Mouse (Mus musculus) G1E-ER4 (cell line): Measurements from ENCODE around the gene Hoxd10. TPM values are rescaled to one million over a fixed set of nuclear protein-coding genes. Genes with fewer than 3 reads are reported as not detected.

Experiments used
- GATA1 ChIP-seq: IDR thresholded peaks from one replicate; pipeline ENCODE4 v1.8.0; 2012; ENCODE audit warnings: low read length, inconsistent platforms
- polyA plus RNA-seq: library from polyadenylated mRNA; stranded (reverse); fragments of >175 nt; gene quantifications from 2 replicates; pipeline ENCODE4 v1.2.3, GENCODE M21; 2012

Hoxd10 gene
- polyA plus RNA-seq, 1 experiment, result not detected

DNA sequence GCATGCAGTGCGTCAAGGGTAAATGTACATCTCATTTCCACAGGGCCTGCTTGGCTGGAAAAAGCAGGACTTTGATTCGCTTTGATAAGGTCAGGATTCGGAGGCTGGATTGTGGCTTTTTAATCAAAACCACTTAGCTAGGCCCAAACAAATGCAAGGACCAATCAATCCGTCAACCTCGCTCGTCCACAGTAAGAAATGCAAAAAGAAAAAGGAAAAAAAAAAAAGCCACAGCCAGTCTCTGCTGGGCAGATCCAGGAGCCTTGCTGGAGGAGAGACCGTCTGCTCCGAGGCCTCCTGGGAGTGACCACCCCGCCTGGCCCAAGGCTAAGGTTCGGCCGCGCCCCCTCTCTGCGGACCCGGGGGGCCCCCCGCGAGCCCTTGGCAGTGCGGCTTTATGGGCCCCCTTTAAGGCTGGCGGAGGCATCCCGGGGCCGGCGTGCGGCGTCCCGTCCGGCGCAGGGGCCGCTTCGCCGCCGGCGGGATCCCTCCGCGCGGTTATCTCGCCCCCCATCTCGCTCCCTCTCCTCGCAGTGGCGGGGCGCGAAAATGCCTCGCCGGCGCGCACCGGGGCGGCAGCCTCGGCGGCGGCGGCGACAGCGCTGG lies 12.8 kb downstream of the Hoxd10 start, which contains the start of gene Hoxd8:
Gene Hoxd8, plus strand, starts transcription at position 223 of the 606 bp plus-strand sequence.
- no peak for TF ChIP-seq GATA1

DNA sequence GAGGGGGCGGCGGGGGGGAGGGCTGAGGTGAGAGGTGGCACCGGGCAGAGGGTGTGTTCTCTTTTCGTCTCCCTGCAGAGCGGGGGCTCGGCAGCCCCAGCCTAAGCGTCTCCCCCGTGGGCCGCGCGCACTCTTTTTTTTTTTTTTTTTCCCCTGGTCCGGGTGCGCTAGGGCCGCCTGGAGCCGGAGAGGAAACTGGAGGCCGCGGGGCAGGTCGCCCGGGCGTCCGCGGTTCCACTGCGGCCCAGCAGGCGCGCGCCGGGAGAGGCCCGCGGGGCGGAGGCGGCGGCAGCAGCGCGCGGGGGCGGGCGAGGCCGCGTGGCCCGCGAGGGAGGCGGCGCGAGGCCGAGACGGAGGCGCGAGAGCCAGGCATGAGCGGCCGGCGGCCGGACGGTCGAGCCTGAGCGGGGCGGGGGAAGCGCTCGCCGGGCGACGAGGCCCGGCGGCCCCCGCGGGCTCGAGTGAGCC lies 13.3 kb downstream of the Hoxd10 start:
- no peak for TF ChIP-seq GATA1

DNA sequence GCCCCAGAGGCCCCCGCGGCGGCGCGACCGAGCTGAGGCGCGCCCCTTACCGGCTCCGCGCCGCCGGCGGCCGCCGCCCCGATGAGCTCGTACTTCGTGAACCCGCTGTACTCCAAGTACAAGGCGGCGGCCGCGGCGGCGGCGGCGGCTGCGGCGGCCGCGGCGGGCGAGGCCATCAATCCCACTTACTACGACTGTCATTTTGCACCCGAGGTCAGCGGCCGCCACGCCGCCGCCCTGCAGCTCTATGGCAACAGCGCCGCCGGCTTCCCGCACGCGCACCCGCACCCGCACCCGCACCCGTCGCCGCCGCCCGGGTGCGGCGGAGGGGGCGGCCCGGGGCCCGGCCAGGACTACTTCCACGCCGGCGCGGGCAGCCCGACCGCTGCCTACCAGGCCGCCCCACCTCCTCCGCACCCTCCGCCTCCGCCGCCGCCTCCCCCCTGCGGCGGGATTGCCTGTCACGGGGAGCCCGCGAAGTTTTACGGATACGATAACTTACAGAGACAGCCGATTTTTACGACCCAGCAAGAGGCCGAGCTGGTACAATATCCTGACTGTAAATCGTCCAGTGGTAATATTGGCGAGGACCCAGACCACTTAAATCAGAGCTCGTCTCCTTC lies 13.9 kb downstream of the Hoxd10 start:
- no peak for TF ChIP-seq GATA1

DNA sequence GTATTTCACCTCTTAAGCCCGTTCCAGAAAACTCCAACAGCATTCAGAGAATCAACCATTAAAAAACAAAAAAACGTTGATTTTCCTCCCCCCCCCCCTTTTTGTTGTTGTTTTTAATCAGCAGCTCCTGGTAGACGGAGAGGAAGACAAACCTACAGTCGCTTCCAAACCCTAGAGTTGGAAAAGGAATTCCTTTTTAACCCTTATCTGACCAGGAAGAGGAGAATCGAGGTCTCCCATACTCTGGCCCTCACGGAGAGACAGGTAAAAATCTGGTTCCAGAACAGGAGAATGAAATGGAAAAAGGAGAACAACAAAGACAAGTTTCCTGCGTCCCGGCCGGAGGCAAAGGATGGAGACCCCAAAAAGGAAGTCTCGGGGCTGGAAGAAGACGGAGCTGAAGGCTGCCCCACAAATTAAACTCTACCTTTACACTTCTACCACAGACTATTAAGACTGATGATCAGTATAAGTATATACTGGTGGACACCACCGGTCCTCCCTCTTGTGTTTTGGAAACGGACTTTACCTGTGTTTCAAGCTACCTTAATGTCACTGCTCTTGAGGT lies 14.8 kb downstream of the Hoxd10 start:
- TF ChIP-seq GATA1, result no peak

DNA sequence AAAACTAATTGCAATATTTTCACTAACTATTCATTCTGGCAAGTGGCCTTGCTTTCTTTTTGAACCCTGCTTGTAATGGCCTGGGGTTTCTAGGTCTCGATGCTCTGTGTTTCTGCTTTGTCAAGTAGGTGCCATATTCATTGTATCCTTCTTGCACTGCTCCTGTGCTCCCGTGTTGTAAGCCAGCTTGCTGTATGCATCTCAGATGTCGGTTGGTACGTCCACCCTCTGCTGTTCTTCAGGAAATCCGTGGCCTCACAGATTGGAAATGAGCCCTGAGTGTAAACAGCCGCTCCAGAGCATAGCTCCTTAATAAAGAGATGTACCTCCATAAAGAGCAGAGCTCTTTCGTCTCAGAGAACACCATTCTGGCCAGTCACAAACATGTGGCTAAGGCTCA lies 15.9 kb downstream of the Hoxd10 start:
- no peak for TF ChIP-seq GATA1

- no peak for TF ChIP-seq GATA1
These were observed 17.0 kb downstream of the Hoxd10 start for GRCm38 (mm10) chr2:74708676-74709075.

- no peak for TF ChIP-seq GATA1
These were observed 18.0 kb downstream of the Hoxd10 start for GRCm38 (mm10) chr2:74709465-74710419.

DNA sequence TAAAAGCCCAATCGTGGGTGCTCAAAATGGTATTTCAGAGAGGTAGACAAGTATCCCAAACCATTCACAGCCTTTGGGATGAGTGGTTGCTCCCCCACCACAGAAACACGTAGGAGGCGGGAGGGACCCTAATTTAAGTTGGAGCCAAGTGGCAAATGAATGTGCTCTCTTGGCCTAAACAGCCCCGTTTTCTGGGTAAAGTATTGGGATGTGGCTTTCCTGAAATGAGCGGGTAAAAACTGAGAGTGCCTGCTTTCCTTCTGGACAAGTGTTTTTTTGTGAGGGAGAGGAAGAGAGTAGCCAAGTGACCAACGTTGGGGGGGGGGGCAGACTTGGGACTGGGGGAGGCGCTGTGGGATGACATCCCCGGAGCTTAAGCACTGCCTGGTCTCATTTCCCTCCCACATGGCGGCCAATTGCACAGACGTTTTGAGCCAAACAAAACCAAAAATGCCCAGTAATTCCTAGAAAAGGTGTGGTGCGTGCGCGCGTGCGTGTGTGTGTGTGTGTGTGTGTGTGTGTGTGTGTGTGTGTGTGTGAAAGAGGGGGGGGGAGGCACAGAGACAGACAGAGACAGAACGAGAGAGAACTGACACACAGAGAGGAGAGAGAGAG lies 19.3 kb downstream of the Hoxd10 start:
- no peak for TF ChIP-seq GATA1

DNA sequence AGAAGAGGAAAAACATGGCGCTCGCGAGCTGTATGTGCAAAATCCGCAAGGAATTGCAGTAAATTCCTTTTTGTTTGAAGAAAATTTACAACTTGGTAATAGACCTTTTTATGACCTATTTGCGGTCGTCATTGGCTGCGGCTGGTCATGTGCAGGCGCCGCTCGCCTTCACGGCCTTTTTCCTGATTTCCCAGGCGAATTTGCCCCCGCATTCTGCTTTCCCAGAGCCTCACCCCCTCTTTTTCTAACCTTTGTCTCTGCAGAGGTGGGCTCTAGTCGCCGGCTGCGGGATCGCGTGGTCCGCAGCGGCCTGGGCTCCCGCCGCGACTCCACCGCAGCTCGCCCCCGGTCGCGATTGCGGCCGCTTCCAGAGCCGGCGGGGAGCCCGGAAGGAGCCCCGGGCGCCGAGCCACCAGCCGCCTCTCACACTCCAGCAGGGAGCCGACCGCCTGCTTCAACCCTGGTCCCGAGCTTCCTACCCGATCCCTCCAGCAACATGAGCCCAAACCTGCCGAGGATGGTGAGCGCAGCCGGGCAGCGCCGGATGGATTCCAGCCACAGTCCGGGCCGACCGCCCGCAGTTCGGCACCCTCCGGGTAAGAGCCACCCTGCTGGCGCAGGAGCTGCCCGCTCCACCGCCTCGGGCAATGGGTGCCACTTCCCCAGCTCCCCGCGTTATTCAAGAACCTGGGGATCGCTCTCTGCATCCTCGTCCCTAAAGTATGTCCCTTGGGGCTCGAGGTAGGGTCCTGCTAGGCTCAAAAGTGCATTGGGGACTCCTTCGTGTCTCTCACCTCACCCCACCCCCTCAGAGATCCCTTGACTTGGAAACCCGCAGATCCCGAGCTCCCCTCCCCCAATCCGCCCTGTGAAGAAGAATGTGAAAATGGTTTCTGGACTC lies 20.2 kb downstream of the Hoxd10 start, which contains the start of the genes Hoxd3 and Hoxd4:
Gene Hoxd3, plus strand, starts transcription at position 207 of the 901 bp plus-strand sequence.
Gene Hoxd4, plus strand, starts transcription at position 209 of the 901 bp plus-strand sequence.
- no peak for TF ChIP-seq GATA1

GRCm38 (mm10) chr2:74713239-74714150 lies 21.8 kb downstream of the Hoxd10 start:
- TF ChIP-seq GATA1, result no peak

- no peak for TF ChIP-seq GATA1
These were observed 22.5 kb downstream of the Hoxd10 start for GRCm38 (mm10) chr2:74714156-74714789.

DNA sequence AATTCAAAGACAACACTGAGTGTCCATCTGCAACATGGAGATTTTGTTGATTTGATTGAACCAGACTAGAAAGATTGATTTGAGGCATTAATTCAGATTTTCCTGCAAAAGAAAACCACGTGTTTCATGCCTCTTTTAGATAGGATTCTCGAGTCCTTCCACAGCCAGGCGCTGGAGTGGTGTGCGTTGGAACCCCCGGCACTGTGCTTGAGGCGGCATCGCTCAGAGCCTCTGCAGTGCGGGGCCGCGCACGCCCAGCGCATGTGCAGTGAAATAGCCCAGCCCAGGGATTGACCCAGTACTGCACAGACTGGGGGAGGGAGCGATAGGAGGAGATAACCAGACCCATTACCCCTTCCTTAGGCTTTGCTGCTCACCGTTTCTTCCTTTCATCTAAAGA lies 23.2 kb downstream of the Hoxd10 start:
- TF ChIP-seq GATA1, result no peak
